In genomic region chr4:120825577-120826326, GRCm38 (mm10) we compare ENCODE assay signal across 7 mouse cellular contexts. TPM values are rescaled to one million over a fixed set of nuclear protein-coding genes. Genes with fewer than 3 reads are reported as not detected.
DNase-seq lines count a peak whose midpoint lies in the region; ATAC-seq lines count a peak whose summit lies in the region.

No protein-coding gene starts in this region.

- H3K9ac ChIP-seq in embryonic facial prominence, embryonic 12.5 days = peak overlapping the region; percentile 99
- H3K9ac ChIP-seq in limb, embryonic 11.5 days (ENCODE audit: low read length) = peak overlapping the region; percentile 100
- peak overlapping the region; percentile 100 for H3K9ac ChIP-seq in midbrain, embryonic 14.5 days (replicated peaks; ENCODE audit: low read length)

- peak overlapping the region; percentile 71 for H3K4me2 ChIP-seq in embryonic facial prominence, embryonic 12.5 days (replicated peaks)
- H3K4me2 ChIP-seq in limb, embryonic 11.5 days (ENCODE audit: low read depth, severe bottlenecking) = peak overlapping the region; percentile 81
- peak overlapping the region; percentile 85 for H3K4me2 ChIP-seq in midbrain, embryonic 14.5 days (ENCODE audit: low read length)

- H3K4me1 ChIP-seq in embryonic facial prominence, embryonic 12.5 days = peaks cover 14% of the 10 kb centered on the region
- peaks cover 6% of the 10 kb centered on the region for H3K4me1 ChIP-seq in limb, embryonic 11.5 days (ENCODE audit: control insufficient read depth, insufficient read depth, low read length)
- peaks cover 8% of the 10 kb centered on the region for H3K4me1 ChIP-seq in midbrain, embryonic 14.5 days (ENCODE audit: control insufficient read depth, insufficient read depth, low read length)

- no peaks in the 10 kb centered on the region for H3K36me3 ChIP-seq in embryonic facial prominence, embryonic 12.5 days
- H3K36me3 ChIP-seq in limb, embryonic 11.5 days (ENCODE audit: control insufficient read depth, insufficient read depth, low read length) = no peaks in the 10 kb centered on the region; the same call in 1 of the 2 replicates
- no peaks in the 10 kb centered on the region for H3K36me3 ChIP-seq in midbrain, embryonic 14.5 days (ENCODE audit: control insufficient read depth, insufficient read depth, low read length)

- no peaks in the 10 kb centered on the region for H3K9me3 ChIP-seq in embryonic facial prominence, embryonic 12.5 days
- no peaks in the 10 kb centered on the region for H3K9me3 ChIP-seq in limb, embryonic 11.5 days (ENCODE audit: control insufficient read depth, low read length)
- no peaks in the 10 kb centered on the region for H3K9me3 ChIP-seq in midbrain, embryonic 14.5 days (ENCODE audit: control insufficient read depth, low read length)

- H3K27ac ChIP-seq in embryonic facial prominence, embryonic 12.5 days = peak overlapping the region; percentile 100
- peak overlapping the region; percentile 99 for H3K27ac ChIP-seq in limb, embryonic 11.5 days (replicated peaks; ENCODE audit: low read depth, low read length)
- H3K27ac ChIP-seq in midbrain, embryonic 14.5 days (replicated peaks; ENCODE audit: low read depth, low read length) = peak overlapping the region; percentile 100

- peak overlapping the region; percentile 74 for H3K4me3 ChIP-seq in embryonic facial prominence, embryonic 12.5 days
- peak overlapping the region; percentile 72 for H3K4me3 ChIP-seq in limb, embryonic 11.5 days (ENCODE audit: low read depth, low read length)
- peak overlapping the region; percentile 88 for H3K4me3 ChIP-seq in midbrain, embryonic 14.5 days (replicated peaks; ENCODE audit: low read depth, low read length)

- WGBS in embryonic facial prominence, embryonic 12.5 days = 2% methylated on average over 53 of the region's 55 CpGs
- WGBS in limb, embryonic 11.5 days = under 1% methylated on average over 35 of the region's 55 CpGs
- WGBS in midbrain, embryonic 14.5 days = under 1% methylated on average over 54 of the region's 55 CpGs

- no peaks in the 10 kb centered on the region for H3K27me3 ChIP-seq in embryonic facial prominence, embryonic 12.5 days
- no peaks in the 10 kb centered on the region for H3K27me3 ChIP-seq in limb, embryonic 11.5 days (ENCODE audit: control insufficient read depth, insufficient read depth, low read length)
- H3K27me3 ChIP-seq in midbrain, embryonic 14.5 days (ENCODE audit: control insufficient read depth, insufficient read depth, low read length) = no peaks in the 10 kb centered on the region

- ATAC-seq in embryonic facial prominence, embryonic 12.5 days (ENCODE audit: insufficient number of reproducible peaks, insufficient read depth, low FRiP score, low TSS enrichment) = peak; percentile 95
- ATAC-seq in limb, embryonic 11.5 days (ENCODE audit: insufficient number of reproducible peaks, low FRiP score, low TSS enrichment, low read depth) = peak; percentile 95
- ATAC-seq in midbrain, embryonic 14.5 days (ENCODE audit: low FRiP score, low TSS enrichment) = peak; percentile 96

- peak; percentile 99 for DNase-seq in adrenal gland, postnatal 25 days
- peak; percentile 100 for DNase-seq in heart, adult 11 months
- peak; percentile 97 for DNase-seq in kidney, adult 18-20 months
- peak; percentile 99 for DNase-seq in limb, embryonic 11.5 days (ENCODE audit: low spot score)
- DNase-seq in midbrain, embryonic 14.5 days = peak; percentile 100
- DNase-seq in spleen, adult 18-20 months = peak; percentile 95 to 97

RNA-seq across cellular contexts. Expression of gene Nfyc, which starts 5.6 kb away (rescaled TPM):
- total RNA-seq in adrenal gland, postnatal 25 days (2021) = 62.8 and 68.9 TPM in 2 replicates
- polyA plus RNA-seq in embryonic facial prominence, embryonic 12.5 days (2016; fragmentation: Nextera tagmentation; extraction: Ambion mirVana) = 106 and 117 TPM in 2 replicates
- polyA plus RNA-seq in limb, embryonic 11.5 days (2014; fragmentation: Nextera tagmentation; extraction: Ambion mirVana) = 130 and 133 TPM in 2 replicates
- 89.4 and 97.5 TPM in 2 replicates for polyA plus RNA-seq in midbrain, embryonic 14.5 days (2014; fragmentation: Nextera tagmentation; extraction: Ambion mirVana)

RNA-seq across cellular contexts. Expression of gene Rims3, which starts 28.9 kb away (rescaled TPM):
- 6.4 and 11.1 TPM in 2 replicates for total RNA-seq in adrenal gland, postnatal 25 days (2021)
- polyA plus RNA-seq in embryonic facial prominence, embryonic 12.5 days (2016; fragmentation: Nextera tagmentation; extraction: Ambion mirVana) = 3.8 and 4.2 TPM in 2 replicates
- polyA plus RNA-seq in limb, embryonic 11.5 days (2014; fragmentation: Nextera tagmentation; extraction: Ambion mirVana) = 0.34 and 0.51 TPM in 2 replicates
- 20.7 and 20.9 TPM in 2 replicates for polyA plus RNA-seq in midbrain, embryonic 14.5 days (2014; fragmentation: Nextera tagmentation; extraction: Ambion mirVana)

Comparison
In these comparisons a context has a peak if more than half of its experiments do, and no peak if none do; other contexts are left out.
1. Peak in every context shown above with its lines: DNase-seq, ATAC-seq, H3K4me3 ChIP-seq and H3K27ac ChIP-seq.